Mouse (Mus musculus): Measurements from ENCODE around the gene Rpgr.

DNA sequence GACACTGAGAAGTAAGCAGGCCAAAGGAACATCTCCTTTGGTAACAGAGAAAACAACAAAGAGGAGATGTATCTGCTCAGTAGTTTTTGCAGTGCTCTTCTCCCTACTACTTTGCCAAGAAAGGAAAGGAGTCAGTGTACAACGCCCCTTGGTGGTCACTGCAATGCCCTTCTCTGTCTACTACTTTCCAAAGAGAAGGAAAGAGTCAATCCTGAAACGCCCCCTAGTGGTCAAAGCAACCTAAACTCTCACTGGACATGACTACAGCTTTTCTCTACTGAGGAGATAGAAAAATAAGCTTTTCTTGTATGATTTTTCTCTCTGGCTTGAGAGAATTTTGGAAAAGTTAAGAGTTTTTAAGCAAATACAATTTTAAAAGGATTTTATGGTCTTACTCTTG, 15.4 kb downstream of the Rpgr start:
- TF ChIP-seq CTCF (IDR thresholded peaks at IDR 0.05; ENCODE audit: low read depth) (peak; percentile 62), EP300 (IDR thresholded peaks at IDR 0.05; ENCODE audit: low read depth) (no peak)
